Mouse (Mus musculus) heart, postnatal 4 days (tissue): Measurements from ENCODE around the gene Vwce. TPM values are rescaled to one million over a fixed set of nuclear protein-coding genes. Genes with fewer than 3 reads are reported as not detected.

Source experiments
- DNase-seq: peaks from one replicate; pipeline ENCODE4 v3.0.0; 2021
- total RNA-seq, 2 experiments: library from RNA; stranded (reverse); gene quantifications; 2 replicates each; pipeline ENCODE4 v1.2.3; 2021

Gene Vwce
- total RNA-seq, 2 experiments from 2014 or later = 0.38 to 0.47 TPM

DNA sequence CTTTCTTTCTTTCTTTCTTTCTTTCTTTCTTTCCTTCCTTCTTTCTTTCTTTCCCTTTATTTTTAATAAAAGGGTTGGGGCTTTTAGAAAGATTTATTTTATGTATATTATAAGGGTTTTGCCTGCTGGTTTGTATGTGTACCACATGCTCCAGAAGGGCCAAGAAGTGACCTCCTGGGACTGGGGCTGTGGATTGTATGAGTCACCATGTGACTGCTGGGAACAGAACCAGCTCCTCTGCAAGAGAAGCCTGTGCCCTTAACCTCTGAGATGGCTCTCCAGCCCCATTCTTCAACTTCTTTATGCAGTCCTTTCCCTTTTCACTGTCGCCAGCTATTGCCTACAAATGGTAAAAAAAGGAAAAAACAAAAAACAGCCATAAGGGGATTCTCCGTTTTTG is 11.6 kb downstream of the Vwce start:
- peak; percentile 33 for DNase-seq

DNA sequence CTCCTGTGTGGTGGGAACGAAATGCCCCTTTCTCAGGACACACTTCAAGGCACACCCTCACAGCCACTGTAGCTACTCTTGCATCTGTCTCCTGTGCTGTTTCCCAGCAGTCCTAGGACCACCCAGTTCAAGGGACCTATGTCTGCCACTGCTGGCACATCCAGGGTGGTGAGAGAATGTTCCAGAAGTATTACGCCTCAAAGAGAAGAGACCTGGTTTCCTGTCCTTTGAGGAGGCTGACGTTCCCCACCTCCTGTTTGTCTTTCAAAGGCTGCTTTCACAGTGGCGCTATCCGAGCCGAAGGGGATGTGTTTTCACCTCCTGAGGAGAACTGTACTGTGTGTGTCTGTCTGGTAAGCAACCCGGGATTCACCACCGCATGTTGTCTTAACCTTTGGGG is 14.1 kb downstream of the Vwce start:
- DNase-seq = no peak

GRCm38 (mm10) chr19:10656058-10656457 is 22.0 kb downstream of the Vwce start:
- no peak for DNase-seq

DNA sequence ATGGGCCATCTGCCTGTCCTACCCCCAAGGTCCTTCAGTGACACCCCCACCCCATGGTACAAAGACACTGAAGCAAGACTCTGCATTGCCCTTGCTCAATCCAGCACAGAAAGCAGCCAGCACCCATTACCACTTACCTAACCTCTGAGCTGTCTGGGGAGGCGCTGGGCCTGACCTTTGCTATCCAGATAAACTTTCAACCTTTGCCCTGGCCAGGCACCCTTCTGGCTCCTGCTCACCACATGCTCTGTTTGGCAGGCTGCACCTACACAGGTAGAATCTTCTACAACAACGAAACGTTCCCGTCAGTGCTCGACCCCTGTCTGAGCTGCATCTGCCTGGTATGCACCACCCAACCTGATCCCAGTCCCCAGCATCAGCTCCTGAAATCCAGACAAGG is 23.7 kb downstream of the Vwce start:
- no peak for DNase-seq

- DNase-seq = no peak
These were observed 24.4 kb downstream of the Vwce start for GRCm38 (mm10) chr19:10658406-10658805.

GRCm38 (mm10) chr19:10661373-10661772 is 27.4 kb downstream of the Vwce start:
- DNase-seq = no peak

- DNase-seq = no peak
These were observed 27.9 kb downstream of the Vwce start for GRCm38 (mm10) chr19:10661919-10662318.

GRCm38 (mm10) chr19:10662665-10663064 is 28.7 kb downstream of the Vwce start:
- no peak for DNase-seq

- no peak for DNase-seq
These were observed 31.1 kb downstream of the Vwce start for GRCm38 (mm10) chr19:10665093-10665492.

DNA sequence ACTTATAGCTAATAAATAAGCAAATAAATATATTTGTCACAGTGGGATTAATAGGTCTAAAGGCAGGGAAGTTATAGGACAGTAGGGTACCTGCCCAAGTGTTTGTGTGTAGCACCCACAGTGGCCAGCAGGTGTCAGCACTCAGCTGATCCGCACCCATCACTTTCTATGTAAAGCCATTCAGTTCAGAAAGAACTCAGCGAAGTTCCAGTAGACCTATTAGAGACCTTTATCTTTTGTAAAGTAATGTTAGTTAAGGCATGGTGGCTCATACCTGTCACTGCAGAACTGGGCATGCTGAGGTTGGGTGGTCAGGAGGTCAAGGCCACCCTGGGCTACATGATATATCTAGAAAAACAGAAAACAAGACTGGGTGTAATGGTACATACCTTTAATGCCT is 31.5 kb downstream of the Vwce start:
- DNase-seq = peak; percentile 81

GRCm38 (mm10) chr19:10671319-10671718 is 37.3 kb downstream of the Vwce start:
- DNase-seq = no peak

DNA sequence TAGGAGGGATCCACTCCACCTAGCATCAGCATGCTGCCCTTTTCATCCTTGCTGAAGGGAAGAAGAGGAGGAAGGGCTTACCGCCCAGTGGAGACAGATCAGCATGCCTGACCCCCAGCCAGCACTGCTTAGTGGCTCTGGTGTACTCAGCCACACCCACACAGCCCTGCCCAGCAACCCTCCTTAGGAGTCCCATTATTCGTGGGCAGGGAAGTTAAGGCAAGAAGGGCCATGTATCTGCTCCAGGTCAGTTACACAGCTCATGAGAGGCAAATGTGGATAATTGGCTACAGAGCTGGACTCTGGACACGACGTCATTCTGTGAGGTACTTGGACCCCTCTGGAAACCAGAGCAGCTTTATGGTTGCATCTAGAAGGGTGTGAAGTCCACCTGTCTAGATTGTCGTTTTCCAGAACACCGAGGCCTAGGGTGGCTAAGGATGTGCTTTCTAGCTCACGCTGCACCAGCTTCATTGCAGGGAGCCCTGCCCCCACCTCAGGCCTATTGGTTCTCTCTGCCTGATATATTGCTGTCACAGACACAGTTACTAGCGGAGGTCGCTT is 37.9 kb downstream of the Vwce start:
- DNase-seq = no peak

DNA sequence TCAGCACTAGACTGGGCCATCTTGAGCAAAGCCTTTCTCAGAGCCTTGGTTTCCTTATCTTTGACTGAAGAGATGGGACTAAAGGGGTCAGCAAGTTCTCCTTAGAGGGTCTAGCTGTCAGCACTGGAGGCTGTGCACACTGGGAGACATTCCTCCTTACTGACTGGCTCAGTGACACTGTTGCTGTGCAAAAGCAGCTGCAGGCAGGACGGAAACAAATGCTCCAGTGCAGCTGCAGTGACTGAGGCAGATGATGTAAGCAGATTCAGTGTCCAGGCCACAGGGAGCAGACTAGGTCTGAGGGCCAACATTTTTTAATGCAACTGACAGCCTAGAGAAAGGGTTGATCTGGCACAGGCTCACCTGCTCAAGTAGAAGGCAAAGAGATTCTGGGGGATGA is 39.3 kb downstream of the Vwce start:
- DNase-seq = no peak

- DNase-seq = no peak
These were observed 42.6 kb downstream of the Vwce start for GRCm38 (mm10) chr19:10676656-10677055.

- DNase-seq = peak; percentile 91
These were observed 44.1 kb downstream of the Vwce start, which contains the start of gene Pga5 for GRCm38 (mm10) chr19:10677915-10678771. Gene Pga5, minus strand, starts transcription at chr19:10678071.

DNA sequence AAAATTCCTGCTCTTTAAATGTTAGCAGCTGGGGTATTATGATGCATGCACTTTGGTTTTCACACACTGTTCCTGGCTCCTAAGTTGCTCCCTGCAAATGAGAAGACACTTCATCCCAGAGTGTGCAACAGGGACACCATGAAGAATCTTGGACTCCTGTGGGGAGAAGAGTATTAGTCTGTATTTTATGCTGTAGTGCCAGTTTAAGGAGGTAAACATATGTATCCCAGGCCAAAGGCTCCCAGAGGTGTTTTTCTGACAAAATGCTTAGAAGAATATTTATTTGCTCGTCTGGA is 44.7 kb downstream of the Vwce start:
- no peak for DNase-seq

DNA sequence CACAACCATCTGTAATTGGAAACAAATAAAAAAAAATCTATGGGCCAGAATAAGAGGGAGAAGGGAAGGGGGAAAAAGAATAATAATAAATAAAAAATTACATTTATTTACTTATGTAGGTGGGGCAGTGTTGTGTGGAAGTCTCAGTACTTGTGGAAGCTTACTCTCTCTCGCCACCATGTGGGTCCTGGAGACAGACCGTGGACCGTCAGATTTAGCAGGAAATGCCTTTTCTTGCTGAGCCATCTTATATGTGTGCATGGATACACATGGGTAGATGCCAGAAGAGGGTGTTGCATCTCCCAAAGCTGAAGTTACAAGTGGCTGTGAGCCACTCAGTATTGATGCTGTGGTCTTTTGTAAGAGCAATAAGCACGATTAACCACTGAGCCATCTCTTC is 47.6 kb downstream of the Vwce start:
- no peak for DNase-seq

- no peak for DNase-seq
These were observed 51.1 kb downstream of the Vwce start for GRCm38 (mm10) chr19:10685081-10685480.

DNA sequence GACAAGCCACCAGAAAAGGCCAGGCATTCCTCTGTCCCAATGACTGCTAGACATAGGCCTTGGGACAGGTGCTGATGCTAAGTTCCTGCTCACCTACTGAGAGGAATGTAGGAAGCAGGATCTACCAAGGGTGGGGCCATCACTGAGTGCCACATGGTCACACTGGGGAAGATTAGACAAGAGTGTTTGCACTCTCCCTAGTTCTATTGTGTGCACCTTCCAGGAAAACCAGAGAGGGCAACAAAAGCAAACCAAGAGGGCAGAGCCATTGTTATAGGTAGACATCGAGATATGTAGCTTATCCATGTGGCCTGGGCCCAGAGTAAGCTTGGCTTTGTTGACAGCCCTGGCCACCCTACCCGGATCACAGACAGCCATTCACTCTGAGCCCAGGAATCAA is 51.7 kb downstream of the Vwce start:
- no peak for DNase-seq

GRCm38 (mm10) chr19:10688537-10689352 is 54.7 kb downstream of the Vwce start, which contains the start of gene Vps37c:
Gene Vps37c, plus strand, starts transcription at chr19:10688735.
- DNase-seq = peak; percentile 97

DNA sequence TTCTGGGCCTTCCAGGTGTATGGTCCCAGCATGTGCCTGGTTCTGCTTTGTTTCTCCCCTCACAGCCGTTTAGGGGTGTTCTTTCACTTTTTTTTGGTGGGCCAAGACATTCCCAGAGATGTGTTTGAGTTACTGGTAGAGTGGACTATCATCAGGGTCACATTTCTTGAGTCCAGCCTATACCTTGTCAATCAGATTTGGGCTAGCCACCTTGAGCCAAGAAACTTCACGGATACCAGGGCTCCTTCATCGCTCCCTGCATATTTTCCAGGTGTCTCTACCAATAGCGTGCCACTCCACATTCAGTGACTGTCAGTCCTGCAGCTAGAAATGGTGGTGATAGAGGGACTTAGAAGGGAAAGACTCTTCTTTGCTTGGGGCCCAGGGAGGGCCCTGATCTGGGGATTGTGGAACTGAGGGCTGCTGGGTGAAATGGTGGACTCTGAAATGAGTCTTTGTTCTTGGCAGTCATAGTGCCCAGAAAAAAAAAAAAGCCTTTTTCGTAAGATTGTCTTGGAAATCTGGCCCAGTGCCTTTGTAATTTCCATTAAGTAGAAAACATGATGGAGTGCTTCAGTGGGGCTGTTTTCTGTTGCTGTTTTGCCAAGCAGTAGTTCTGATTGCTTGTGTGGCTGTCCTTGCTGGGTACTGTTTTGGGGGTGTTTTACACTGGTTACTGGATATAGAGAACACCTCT is 55.6 kb downstream of the Vwce start:
- DNase-seq = no peak

GRCm38 (mm10) chr19:10690336-10690735 is 56.3 kb downstream of the Vwce start:
- DNase-seq = peak; percentile 54

GRCm38 (mm10) chr19:10691121-10691520 is 57.1 kb downstream of the Vwce start:
- no peak for DNase-seq
